Mouse (Mus musculus) embryonic facial prominence, embryonic 10.5 days (tissue): ENCODE measurements at regions not wholly inside any gene's neighbourhood (a gene's known extent, or its start where the extent isn't known, plus 50 kb on each side); places are given as distances from the start of the nearest gene placed in this dataset.

Experiments used
- DNase-seq: peaks from one replicate; pipeline ENCODE4 v3.0.0-alpha.2; 2017; ENCODE audit warnings: low spot score
- H3K27ac ChIP-seq: fragments of 300-500 bp; sonication (generic); replicated peaks from 2 replicates; pipeline ENCODE4 v1.5.1; 2016; ENCODE audit warnings: mild to moderate bottlenecking
- H3K27me3 ChIP-seq: fragments of 300-500 bp; sonication (generic); replicated peaks from 2 replicates; pipeline ENCODE4 v1.6.1; 2016; ENCODE audit warnings: low read depth, mild to moderate bottlenecking; ENCODE audit not compliant: poor library complexity, severe bottlenecking
- H3K36me3 ChIP-seq: fragments of 300-500 bp; sonication (generic); replicated peaks from 2 replicates; pipeline ENCODE4 v1.6.1; 2016; ENCODE audit warnings: mild to moderate bottlenecking, moderate library complexity
- H3K4me1 ChIP-seq: fragments of 300-500 bp; sonication (generic); 2 replicates; pipeline ENCODE4 v1.6.1; 2016
- H3K4me3 ChIP-seq: fragments of 300-500 bp; sonication (generic); 2 replicates; pipeline ENCODE4 v1.5.1; 2016; ENCODE audit warnings: mild to moderate bottlenecking, moderate library complexity
- H3K9me3 ChIP-seq: fragments of 300-500 bp; sonication (generic); 2 replicates; pipeline ENCODE4 v1.6.1; 2016; ENCODE audit warnings: mild to moderate bottlenecking
- WGBS: fragments of 180-500 bp; shearing (Covaris S2); methylation state at CpG from one replicate; pipeline ENCODE4 v1.1.7; 2016; 5-methylcytosine and 5-hydroxymethylcytosine counted together

DNA sequence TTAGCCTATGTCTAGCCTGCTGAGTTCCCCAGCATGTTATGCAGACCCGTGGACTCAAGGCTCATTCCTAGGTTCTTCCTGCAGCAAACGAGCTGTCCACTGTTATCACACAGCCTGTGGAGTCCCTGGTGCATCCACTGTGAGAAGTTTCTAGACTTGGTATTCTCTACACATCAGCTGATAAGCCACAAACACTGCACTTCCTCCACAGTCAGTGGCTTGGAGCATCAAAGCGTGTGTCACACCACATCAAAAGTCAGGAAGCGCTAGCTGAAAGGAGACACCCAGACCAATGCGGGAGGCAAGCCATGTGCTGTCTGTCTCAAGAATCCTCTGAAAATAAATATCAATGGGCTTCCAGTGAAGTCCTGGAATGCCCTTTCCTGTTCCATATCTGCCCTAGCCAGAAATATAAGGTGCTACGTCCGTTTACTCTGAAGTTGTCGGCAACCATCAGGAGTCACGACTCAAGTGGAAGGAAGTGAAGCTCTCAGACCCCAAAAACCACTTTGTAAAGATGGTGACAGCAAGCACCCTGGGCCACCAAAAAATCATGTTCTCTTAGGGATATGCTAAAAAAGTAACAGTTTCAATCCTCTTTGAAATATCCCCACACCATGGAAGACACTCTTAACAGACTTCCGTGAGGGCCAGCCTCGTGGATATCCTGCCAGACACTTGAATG, 227.7 kb downstream of the Adgrl2 start:
- 79% methylated on average over 11 of the region's 11 CpGs for WGBS
- no peak overlapping the region for H3K27ac ChIP-seq
- no peak overlapping the region for H3K4me3 ChIP-seq
- H3K4me1 ChIP-seq = peaks cover 4% of the 10 kb centered on the region; the same call in 1 of the 2 replicates
- no peak for DNase-seq
- H3K36me3 ChIP-seq = no peaks in the 10 kb centered on the region
- H3K27me3 ChIP-seq = no peaks in the 10 kb centered on the region
- H3K9me3 ChIP-seq = no peaks in the 10 kb centered on the region

- H3K9me3 ChIP-seq = no peaks in the 10 kb centered on the region
- no peaks in the 10 kb centered on the region for H3K36me3 ChIP-seq
- H3K27ac ChIP-seq = no peak overlapping the region
- DNase-seq = no peak
- no peak overlapping the region for H3K4me3 ChIP-seq
- H3K27me3 ChIP-seq = no peaks in the 10 kb centered on the region
- peaks cover 4% of the 10 kb centered on the region; the same call in 1 of the 2 replicates for H3K4me1 ChIP-seq
Measured at GRCm38 (mm10) chr3:148761586-148761985, 228.8 kb downstream of the Adgrl2 start.

DNA sequence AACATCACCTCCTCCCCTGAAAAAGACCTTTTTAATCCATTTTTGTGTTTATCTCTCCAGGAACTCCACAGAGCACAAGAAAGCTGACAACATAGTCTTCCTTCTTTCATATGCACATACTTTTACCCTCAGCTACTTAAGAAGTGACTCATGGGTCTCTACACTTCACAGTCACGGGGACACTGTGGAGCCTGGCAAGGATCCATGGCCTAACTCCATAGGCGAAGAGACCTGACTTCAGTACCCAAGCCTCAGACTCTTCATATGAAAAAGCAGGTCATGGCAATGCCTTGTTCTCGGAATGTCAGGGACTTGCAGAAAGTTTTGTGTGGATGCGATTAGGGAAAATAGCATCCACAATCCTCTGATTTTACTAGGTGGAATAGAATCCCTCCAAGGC, 230.9 kb downstream of the Adgrl2 start:
- no peaks in the 10 kb centered on the region for H3K27me3 ChIP-seq
- no peak for DNase-seq
- no peaks in the 10 kb centered on the region for H3K36me3 ChIP-seq
- H3K4me1 ChIP-seq = no peaks in the 10 kb centered on the region
- no peak overlapping the region for H3K4me3 ChIP-seq
- H3K9me3 ChIP-seq = no peaks in the 10 kb centered on the region
- H3K27ac ChIP-seq = no peak overlapping the region
- 92% methylated on average over 4 of the region's 4 CpGs for WGBS

GRCm38 (mm10) chr3:148746234-148746633, 244.1 kb downstream of the Adgrl2 start:
- H3K9me3 ChIP-seq = peaks cover 3% of the 10 kb centered on the region
- WGBS = 81% methylated on average over 3 of the region's 3 CpGs
- H3K27me3 ChIP-seq = no peaks in the 10 kb centered on the region
- DNase-seq = no peak
- no peaks in the 10 kb centered on the region for H3K36me3 ChIP-seq
- no peak overlapping the region for H3K27ac ChIP-seq
- no peak overlapping the region for H3K4me3 ChIP-seq
- H3K4me1 ChIP-seq = no peaks in the 10 kb centered on the region

DNA sequence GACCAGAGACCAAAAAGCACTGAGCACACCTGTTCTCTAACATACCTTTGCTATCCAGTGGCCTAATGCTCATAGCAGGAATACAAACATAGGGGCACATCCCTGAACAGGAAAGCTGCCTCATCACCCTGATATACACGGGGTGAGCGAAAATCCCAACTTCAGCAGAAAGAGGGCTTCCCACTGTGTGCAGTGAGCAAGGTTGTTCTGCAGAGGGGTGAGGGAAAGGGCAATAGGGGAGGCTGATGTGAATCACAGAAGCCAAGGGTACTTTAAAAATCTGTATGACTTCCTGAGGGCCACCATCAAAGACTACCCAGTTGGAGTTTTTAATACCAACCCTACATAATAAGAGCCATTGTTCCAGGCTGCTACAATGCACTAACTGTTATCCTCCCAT, 245.7 kb downstream of the Adgrl2 start:
- Histone ChIP-seq H3K9me3 (no peaks in the 10 kb centered on the region; the same call in 1 of the 2 replicates), H3K27ac (no peak overlapping the region), H3K4me1 (no peaks in the 10 kb centered on the region), H3K27me3 (no peaks in the 10 kb centered on the region), H3K4me3 (no peak overlapping the region), H3K36me3 (no peaks in the 10 kb centered on the region)
- DNase-seq = no peak
- 55% methylated on average over 2 of the region's 2 CpGs for WGBS

DNA sequence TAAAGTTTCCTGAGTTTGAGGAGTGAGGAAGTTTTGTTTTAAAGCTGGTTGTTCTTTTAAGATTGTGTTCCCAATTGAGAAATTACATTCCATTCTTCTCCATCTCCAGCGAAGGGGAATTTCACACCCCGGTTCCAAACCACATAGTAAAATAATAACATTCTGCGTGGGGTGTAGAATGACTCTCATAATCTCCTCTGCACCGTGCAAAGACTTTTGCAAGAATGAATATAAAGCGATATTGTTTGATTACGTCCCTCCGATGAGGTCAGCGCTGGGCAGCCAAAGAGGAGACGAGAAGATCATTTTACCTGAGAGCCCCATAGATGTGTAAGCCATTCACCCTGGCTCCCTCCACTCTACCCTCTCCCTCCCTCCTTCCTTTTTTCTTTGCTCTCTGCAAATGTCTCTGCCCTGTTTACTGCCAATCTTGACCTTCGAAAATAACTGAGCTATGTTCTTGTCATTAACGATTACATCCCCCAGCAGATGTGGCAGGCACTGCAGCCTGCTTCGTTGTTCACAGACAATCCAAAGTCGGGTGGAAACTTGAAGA, 256.1 kb downstream of the Adgrl2 start:
- 70% methylated on average over 13 of the region's 13 CpGs for WGBS
- H3K9me3 ChIP-seq = no peaks in the 10 kb centered on the region
- H3K4me3 ChIP-seq = no peak overlapping the region
- H3K27ac ChIP-seq = no peak overlapping the region
- 0 out of 2 replicates have a peak, but pooled peaks cover 5% of the 10 kb centered on the region for H3K27me3 ChIP-seq
- H3K36me3 ChIP-seq = no peaks in the 10 kb centered on the region
- H3K4me1 ChIP-seq = peaks cover 20% of the 10 kb centered on the region
- DNase-seq = no peak

- Histone ChIP-seq H3K27ac (peak overlapping the region; percentile 6; the same call in 1 of the 2 replicates), H3K36me3 (no peaks in the 10 kb centered on the region), H3K9me3 (no peaks in the 10 kb centered on the region), H3K27me3 (0 out of 2 replicates have a peak, but pooled peaks cover 5% of the 10 kb centered on the region), H3K4me3 (no peak overlapping the region), H3K4me1 (peaks cover 24% of the 10 kb centered on the region)
- 55% methylated on average over 13 of the region's 13 CpGs for WGBS
- DNase-seq = no peak
Measured at GRCm38 (mm10) chr3:148733227-148733854, 257.0 kb downstream of the Adgrl2 start.

DNA sequence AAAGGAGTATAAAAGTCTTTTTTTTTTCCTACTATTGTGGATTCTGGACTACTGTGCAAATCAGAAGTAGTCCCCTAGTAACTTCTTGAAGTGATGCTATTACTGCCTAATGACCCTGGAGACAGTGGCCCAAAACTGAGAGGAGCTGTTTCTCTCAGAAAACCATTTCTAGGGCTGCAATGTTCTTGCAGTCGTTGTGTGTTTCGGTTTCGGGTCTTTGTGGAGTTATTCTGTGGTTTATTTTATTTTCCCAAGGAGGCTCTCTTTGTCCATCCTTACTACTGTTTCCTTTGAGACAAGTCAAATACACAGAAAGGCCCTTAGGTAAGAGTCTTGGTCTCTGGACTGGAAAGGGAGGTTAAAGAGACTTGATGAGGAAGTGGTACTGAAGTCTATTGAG, 258.9 kb downstream of the Adgrl2 start:
- WGBS = 93% methylated on average over 3 of the region's 3 CpGs
- peaks cover 33% of the 10 kb centered on the region for H3K4me1 ChIP-seq
- H3K9me3 ChIP-seq = no peaks in the 10 kb centered on the region
- no peak overlapping the region for H3K4me3 ChIP-seq
- no peak for DNase-seq
- no peak overlapping the region for H3K27ac ChIP-seq
- 0 out of 2 replicates have a peak, but pooled peaks cover 5% of the 10 kb centered on the region for H3K27me3 ChIP-seq
- no peaks in the 10 kb centered on the region for H3K36me3 ChIP-seq

- no peak for DNase-seq
- 0 out of 2 replicates have a peak, but pooled peaks cover 5% of the 10 kb centered on the region for H3K27me3 ChIP-seq
- H3K4me1 ChIP-seq = peaks cover 32% of the 10 kb centered on the region
- H3K27ac ChIP-seq = no peak overlapping the region
- no peaks in the 10 kb centered on the region for H3K36me3 ChIP-seq
- H3K9me3 ChIP-seq = no peaks in the 10 kb centered on the region
- WGBS = 73% methylated on average over 7 of the region's 7 CpGs
- H3K4me3 ChIP-seq = no peak overlapping the region
Measured at GRCm38 (mm10) chr3:148729242-148729680, 261.1 kb downstream of the Adgrl2 start.

- Histone ChIP-seq H3K4me1 (peaks cover 27% of the 10 kb centered on the region), H3K4me3 (no peak overlapping the region), H3K27me3 (0 out of 2 replicates have a peak, but pooled peaks cover 5% of the 10 kb centered on the region), H3K36me3 (no peaks in the 10 kb centered on the region), H3K9me3 (no peaks in the 10 kb centered on the region), H3K27ac (no peak overlapping the region)
- no peak for DNase-seq
- WGBS = 70% methylated on average over 6 of the region's 6 CpGs
Measured at GRCm38 (mm10) chr3:148728513-148729241, 261.7 kb downstream of the Adgrl2 start.

DNA sequence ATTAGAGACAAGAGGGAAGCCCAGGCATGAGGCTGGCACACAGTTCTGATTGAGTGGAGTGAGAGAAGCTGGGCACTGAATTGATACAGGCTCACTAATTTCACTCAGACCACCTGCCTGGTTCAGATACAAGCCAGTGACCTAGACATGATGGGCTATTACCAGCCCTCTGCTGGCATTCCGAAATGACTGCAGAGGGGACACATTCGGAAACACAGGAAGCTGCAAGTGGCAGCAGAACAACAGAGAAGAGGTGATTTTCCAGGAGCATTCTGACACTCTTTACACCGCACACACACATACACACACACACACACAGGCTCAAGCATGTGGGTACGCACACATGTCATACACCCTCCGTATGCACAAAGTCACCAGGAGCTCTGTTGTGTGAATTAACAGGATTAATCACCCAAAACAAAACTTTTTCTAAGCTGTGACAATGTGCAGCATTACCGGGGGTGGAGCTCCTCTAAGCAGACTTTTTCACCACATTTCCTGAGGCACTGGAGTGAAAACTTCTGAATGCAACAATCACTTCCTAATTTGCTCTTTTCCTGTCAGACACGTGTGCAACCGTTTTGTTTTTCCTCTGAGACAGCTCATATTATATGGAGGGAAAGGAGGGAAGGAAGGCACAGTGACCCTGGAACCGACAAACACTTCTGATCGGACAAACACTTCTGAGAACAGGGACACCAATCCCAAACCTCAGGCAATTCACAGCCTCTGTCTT, 263.6 kb downstream of the Adgrl2 start:
- H3K4me1 ChIP-seq = peaks cover 21% of the 10 kb centered on the region
- DNase-seq = no peak
- no peak overlapping the region for H3K27ac ChIP-seq
- no peaks in the 10 kb centered on the region for H3K9me3 ChIP-seq
- no peaks in the 10 kb centered on the region for H3K27me3 ChIP-seq
- no peak overlapping the region for H3K4me3 ChIP-seq
- no peaks in the 10 kb centered on the region for H3K36me3 ChIP-seq
- 48% methylated on average over 10 of the region's 10 CpGs for WGBS

- Histone ChIP-seq H3K9me3 (no peaks in the 10 kb centered on the region), H3K27ac (no peak overlapping the region), H3K36me3 (no peaks in the 10 kb centered on the region), H3K27me3 (no peaks in the 10 kb centered on the region), H3K4me3 (no peak overlapping the region), H3K4me1 (no peaks in the 10 kb centered on the region)
- DNase-seq = no peak
- WGBS = 85% methylated on average over 7 of the region's 7 CpGs
Measured at GRCm38 (mm10) chr3:148696555-148696954, 293.8 kb downstream of the Adgrl2 start.
